In genomic region chr2:173027169-173027823, GRCm38 (mm10) we compare ENCODE assay signal across 12 mouse cellular contexts. TPM values are rescaled to one million over a fixed set of nuclear protein-coding genes. Genes with fewer than 3 reads are reported as not detected.
A peak's percentile ranks its signal among the peaks of the same experiment; 100 is the strongest.
DNase-seq lines count a peak whose midpoint lies in the region; ATAC-seq and TF ChIP-seq lines count a peak whose summit lies in the region.
"Had no signal": no experiment of that assay in that cellular context is flagged by ENCODE, and none has a peak within 500 bp of the region (broad histone marks: within the 10 kb centered on the region; RNA-seq: fewer than 3 reads in every experiment).

No protein-coding gene starts in this region.

- H3K9ac ChIP-seq in embryonic facial prominence, embryonic 13.5 days: no peak overlapping the region

- H3K4me3 ChIP-seq in embryonic facial prominence, embryonic 13.5 days: no peak overlapping the region
- H3K4me3 ChIP-seq in myocyte: no peak overlapping the region
- H3K4me3 ChIP-seq: hindbrain, embryonic 12.5 days; layer of hippocampus, adult 2 months had no signal

- H3K79me2 ChIP-seq in myocyte (ENCODE audit: control insufficient read depth, insufficient read depth): peaks cover 30% of the 10 kb centered on the region

- peak overlapping the region; percentile 14 for H3K4me2 ChIP-seq in embryonic facial prominence, embryonic 13.5 days
- H3K4me2 ChIP-seq in myocyte (ENCODE audit: low read depth): peak overlapping the region; percentile 49
- H3K4me2 ChIP-seq: hindbrain, embryonic 12.5 days had no signal

- WGBS in embryonic facial prominence, embryonic 13.5 days: 79% methylated on average over 6 of the region's 6 CpGs

- H3K36me3 ChIP-seq in embryonic facial prominence, embryonic 13.5 days: peaks cover 63% of the 10 kb centered on the region
- no peaks in the 10 kb centered on the region for H3K36me3 ChIP-seq in myocyte (ENCODE audit: control insufficient read depth, insufficient read depth)

- H3K27me3 ChIP-seq in embryonic facial prominence, embryonic 13.5 days: no peaks in the 10 kb centered on the region
- no peaks in the 10 kb centered on the region for H3K27me3 ChIP-seq in myocyte (ENCODE audit: control insufficient read depth, insufficient read depth, insufficient read length)
- H3K27me3 ChIP-seq: hindbrain, embryonic 12.5 days had no signal

- no peak for TF ChIP-seq POLR2A in myocyte (IDR thresholded peaks at IDR 0.05; ENCODE audit: insufficient read length, low read depth)

- H3K4me1 ChIP-seq in embryonic facial prominence, embryonic 13.5 days: peaks cover 61% of the 10 kb centered on the region

- H3K27ac ChIP-seq in embryonic facial prominence, embryonic 13.5 days: peak overlapping the region; percentile 58; the same call in 1 of the 2 replicates
- H3K27ac ChIP-seq: layer of hippocampus, adult 2 months had no signal

- no peaks in the 10 kb centered on the region for H3K9me3 ChIP-seq in embryonic facial prominence, embryonic 13.5 days
- H3K9me3 ChIP-seq: hindbrain, embryonic 12.5 days had no signal

- no peak for ATAC-seq in embryonic facial prominence, embryonic 13.5 days (ENCODE audit: insufficient number of reproducible peaks, insufficient read depth, low FRiP score, low TSS enrichment, low read depth)

- peak; percentile 26 to 38 for DNase-seq in cerebellum, postnatal 10 days
- no peak for DNase-seq in cerebellum, adult 11-12 months
- DNase-seq in kidney, postnatal 10 days: peak; percentile 33
- DNase-seq in kidney, postnatal 14 days: no peak
- DNase-seq in c-Kit-positive CD71-positive TER-119-positive erythroid progenitor cells, embryonic 14.5 days (ENCODE audit: low spot score): no peak
- DNase-seq in embryo, embryonic 10 days (ENCODE audit: low spot score): no peak
- DNase-seq: cerebellum, adult 2 months had no signal

- H3ac ChIP-seq in myocyte (ENCODE audit: control insufficient read depth, insufficient read length): no peak overlapping the region

TF ChIP-seq in myocyte, 11 proteins besides CTCF, POLR2A, EP300 and RAD21:
- peak; percentile 5 for TF ChIP-seq POLR2AphosphoS2 (IDR thresholded peaks at IDR 0.05; ENCODE audit: insufficient read length, low read depth)
- TF ChIP-seq E2F4 (IDR thresholded peaks at IDR 0.05; ENCODE audit: insufficient read depth): no peak

RNA-seq across cellular contexts. Expression of gene Rbm38, which starts 7.0 kb away (rescaled TPM):
- polyA plus RNA-seq in embryonic facial prominence, embryonic 13.5 days (2015; fragmentation: Nextera tagmentation; extraction: Ambion mirVana): 24.2 and 25.8 TPM in 2 replicates
- polyA plus RNA-seq in myocyte (2012; fragmentation: generic; extraction: Trizol): 124 TPM

RNA-seq across cellular contexts. Expression of gene Rae1, which starts 27.4 kb away (rescaled TPM):
- 137 and 148 TPM in 2 replicates for polyA plus RNA-seq in embryonic facial prominence, embryonic 13.5 days (2015; fragmentation: Nextera tagmentation; extraction: Ambion mirVana)
- polyA plus RNA-seq in myocyte (2012; fragmentation: generic; extraction: Trizol): 68.4 TPM

RNA-seq across cellular contexts. Expression of gene Spo11, which starts 49.8 kb away (rescaled TPM):
- polyA plus RNA-seq in embryonic facial prominence, embryonic 13.5 days (2015; fragmentation: Nextera tagmentation; extraction: Ambion mirVana): 2.8 and 3.9 TPM in 2 replicates
- polyA plus RNA-seq in myocyte (2012; fragmentation: generic; extraction: Trizol): not detected
- polyA plus RNA-seq: C2C12 had no signal

Comparison
In these comparisons a context has a peak if more than half of its experiments do, and no peak if none do; other contexts are left out.
1. DNase-seq: peak in cerebellum, postnatal 10 days (2 of 2) and kidney, postnatal 10 days (single experiment); none in cerebellum, adult 11-12 months (single experiment), kidney, postnatal 14 days (single experiment), c-Kit-positive CD71-positive TER-119-positive erythroid progenitor cells, embryonic 14.5 days (single experiment) and embryo, embryonic 10 days (single experiment).